Mouse (Mus musculus): ENCODE measurements at regions not wholly inside any gene's neighbourhood (a gene's known extent, or its start where the extent isn't known, plus 50 kb on each side); places are given as distances from the start of the nearest gene placed in this dataset.
"Not testable (repeated sequence)": the region's sequence is repeated elsewhere in the genome, so short reads cannot be mapped to it uniquely, and the experiment has no call there.

DNA sequence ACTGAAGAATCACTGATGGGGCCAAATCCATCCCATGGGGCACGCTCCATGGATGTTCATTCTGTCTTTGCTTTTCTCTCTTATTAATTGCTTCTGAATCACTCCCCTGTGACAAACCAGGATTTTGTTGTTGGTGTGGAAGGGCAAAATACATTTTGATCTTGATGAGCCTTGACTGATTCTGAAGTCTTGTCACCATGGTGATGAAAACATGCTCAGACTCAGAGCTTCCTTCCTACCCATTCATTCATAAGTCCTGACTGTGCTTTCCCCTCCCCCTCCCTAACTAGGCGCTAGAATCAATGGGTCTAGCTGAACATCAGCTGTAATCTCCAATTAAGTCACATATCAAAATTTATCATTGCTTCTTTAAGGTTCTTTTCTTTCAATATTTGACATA lies 84.2 kb upstream of the Pou1f1 start:
- DNase-seq (ENCODE audit: low spot score) (no peak), ATAC-seq (replicated peaks; ENCODE audit: low FRiP score, low read depth) (no peak)
- 80% methylated on average over 2 of the region's 2 CpGs for WGBS
- Histone ChIP-seq H3K9ac (ENCODE audit: low read depth, low read length) (no peak overlapping the region), H3K36me3 (ENCODE audit: insufficient read depth, low read length) (no peaks in the 10 kb centered on the region), H3K4me2 (ENCODE audit: low read length) (no peak overlapping the region), H3K4me3 (replicated peaks; ENCODE audit: low read depth, low read length) (no peak overlapping the region), H3K27me3 (ENCODE audit: insufficient read depth, low read length) (no peaks in the 10 kb centered on the region), H3K27ac (no peak overlapping the region), H3K4me1 (replicated peaks; ENCODE audit: insufficient read depth, low read length) (no peaks in the 10 kb centered on the region), H3K9me3 (replicated peaks; ENCODE audit: low read length) (no peaks in the 10 kb centered on the region)
- no peak for TF ChIP-seq CTCF (IDR thresholded peaks at IDR 0.05; ENCODE audit: low read depth)

DNA sequence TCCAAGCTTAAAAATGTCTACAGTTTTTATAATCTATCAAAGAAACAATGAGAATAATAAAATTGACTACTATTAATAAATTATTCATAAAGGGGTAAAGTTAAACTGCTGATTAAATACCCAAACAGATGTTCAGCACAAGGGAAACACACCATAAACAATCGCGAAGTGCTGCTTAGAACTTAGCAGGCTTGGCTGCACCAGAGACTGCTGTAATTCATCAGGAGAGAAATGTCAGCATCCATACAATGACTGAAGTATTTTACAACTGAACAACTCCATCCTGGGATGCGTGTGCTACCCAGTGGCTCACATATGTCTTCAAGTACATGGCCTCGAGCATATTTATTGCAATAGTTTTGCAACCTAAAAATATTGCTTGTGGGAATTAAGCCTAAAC lies 78.4 kb upstream of the Pou1f1 start:
- Histone ChIP-seq H3K4me2 (ENCODE audit: low read length) (no peak overlapping the region), H3K27ac (no peak overlapping the region), H3K9ac (ENCODE audit: low read depth, low read length) (no peak overlapping the region), H3K36me3 (ENCODE audit: insufficient read depth, low read length) (no peaks in the 10 kb centered on the region), H3K9me3 (replicated peaks; ENCODE audit: low read length) (no peaks in the 10 kb centered on the region), H3K4me1 (replicated peaks; ENCODE audit: insufficient read depth, low read length) (no peaks in the 10 kb centered on the region), H3K27me3 (ENCODE audit: insufficient read depth, low read length) (no peaks in the 10 kb centered on the region), H3K4me3 (replicated peaks; ENCODE audit: low read depth, low read length) (no peak overlapping the region)
- DNase-seq (ENCODE audit: low spot score) (no peak), ATAC-seq (replicated peaks; ENCODE audit: low FRiP score, low read depth) (no peak)
- TF ChIP-seq CTCF (IDR thresholded peaks at IDR 0.05; ENCODE audit: low read depth) = no peak
- WGBS = 42% methylated on average over 4 of the region's 4 CpGs

DNA sequence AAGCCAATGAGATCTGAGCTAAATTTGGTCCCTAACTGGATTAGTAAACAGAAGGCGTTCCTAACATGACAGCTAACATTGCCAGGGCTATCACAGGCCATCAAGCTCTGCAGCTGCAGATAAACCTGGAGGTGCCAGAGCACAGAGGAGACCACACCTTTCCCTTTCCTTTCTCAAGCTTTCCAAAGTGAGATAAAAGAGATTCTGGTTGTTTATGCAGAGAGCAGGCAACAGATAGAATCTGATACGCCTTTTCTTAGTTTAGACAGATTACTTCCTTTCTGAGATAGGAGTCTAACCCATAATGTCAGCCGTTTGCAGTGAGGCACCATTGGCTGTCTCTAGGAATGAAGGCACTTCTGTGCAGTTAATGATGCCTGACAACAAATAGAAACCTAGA lies 71.5 kb upstream of the Pou1f1 start:
- H3K36me3 ChIP-seq (ENCODE audit: insufficient read depth, low read length) = no peaks in the 10 kb centered on the region
- DNase-seq (ENCODE audit: low spot score) = peak; percentile 14
- no peak overlapping the region for H3K4me2 ChIP-seq (ENCODE audit: low read length)
- no peak for TF ChIP-seq CTCF (IDR thresholded peaks at IDR 0.05; ENCODE audit: low read depth)
- WGBS = 29% methylated on average over 3 of the region's 3 CpGs
- H3K4me3 ChIP-seq (replicated peaks; ENCODE audit: low read depth, low read length) = no peak overlapping the region
- H3K27me3 ChIP-seq (ENCODE audit: insufficient read depth, low read length) = no peaks in the 10 kb centered on the region
- ATAC-seq (replicated peaks; ENCODE audit: low FRiP score, low read depth) = no peak
- no peak overlapping the region for H3K27ac ChIP-seq
- no peaks in the 10 kb centered on the region for H3K4me1 ChIP-seq (replicated peaks; ENCODE audit: insufficient read depth, low read length)
- H3K9ac ChIP-seq (ENCODE audit: low read depth, low read length) = no peak overlapping the region
- H3K9me3 ChIP-seq (replicated peaks; ENCODE audit: low read length) = no peaks in the 10 kb centered on the region

DNA sequence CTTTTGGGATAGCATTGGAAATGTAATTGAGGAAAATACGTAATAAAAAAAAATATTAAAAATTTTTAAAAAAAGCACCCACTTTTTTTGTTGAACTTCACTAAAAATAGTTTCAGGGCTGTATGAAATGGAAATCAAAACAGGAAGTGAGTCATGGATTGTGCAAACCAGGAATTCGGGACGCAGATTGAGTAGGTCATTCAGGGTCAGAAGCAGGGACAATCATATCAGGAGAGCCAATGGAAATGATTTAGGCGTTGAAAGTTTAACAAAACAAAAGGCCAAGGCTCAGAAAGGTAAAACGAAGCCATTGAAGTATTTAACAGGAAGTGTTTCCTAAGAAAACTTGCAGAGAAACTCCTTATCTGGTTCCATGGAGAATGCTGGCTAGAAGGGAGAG lies 69.6 kb upstream of the Pou1f1 start:
- no peak overlapping the region for H3K4me3 ChIP-seq (replicated peaks; ENCODE audit: low read depth, low read length)
- ATAC-seq (replicated peaks; ENCODE audit: low FRiP score, low read depth) (no peak), DNase-seq (ENCODE audit: low spot score) (peak; percentile 12)
- no peaks in the 10 kb centered on the region for H3K36me3 ChIP-seq (ENCODE audit: insufficient read depth, low read length)
- H3K27me3 ChIP-seq (ENCODE audit: insufficient read depth, low read length) = no peaks in the 10 kb centered on the region
- WGBS = 58% methylated on average over 5 of the region's 5 CpGs
- H3K4me1 ChIP-seq (replicated peaks; ENCODE audit: insufficient read depth, low read length) = no peaks in the 10 kb centered on the region
- no peak overlapping the region for H3K9ac ChIP-seq (ENCODE audit: low read depth, low read length)
- H3K27ac ChIP-seq = no peak overlapping the region
- no peaks in the 10 kb centered on the region for H3K9me3 ChIP-seq (replicated peaks; ENCODE audit: low read length)
- no peak for TF ChIP-seq CTCF (IDR thresholded peaks at IDR 0.05; ENCODE audit: low read depth)
- no peak overlapping the region for H3K4me2 ChIP-seq (ENCODE audit: low read length)

DNA sequence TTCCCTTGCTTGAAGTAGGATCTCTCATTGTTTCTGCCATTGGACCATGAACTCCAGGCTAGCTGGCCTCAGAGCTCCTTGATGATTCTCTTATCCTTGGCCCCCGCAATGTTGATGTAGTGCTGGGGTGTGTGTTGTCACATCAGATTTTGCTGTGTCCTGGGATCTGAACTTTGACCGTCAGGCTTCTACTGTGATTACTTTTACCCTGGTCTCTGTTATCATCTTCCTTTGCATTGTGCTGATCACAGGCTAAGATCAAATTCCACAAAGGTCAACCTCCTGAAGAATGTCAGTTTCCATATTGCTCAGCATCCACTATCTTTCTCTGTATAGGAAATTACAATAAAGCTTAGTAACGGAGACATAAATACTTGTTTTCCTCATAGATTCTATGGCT lies 68.4 kb upstream of the Pou1f1 start:
- no peak for DNase-seq (ENCODE audit: low spot score)
- H3K27me3 ChIP-seq (ENCODE audit: insufficient read depth, low read length) = no peaks in the 10 kb centered on the region
- no peak for ATAC-seq (replicated peaks; ENCODE audit: low FRiP score, low read depth)
- H3K27ac ChIP-seq = no peak overlapping the region
- H3K9me3 ChIP-seq (replicated peaks; ENCODE audit: low read length) = no peaks in the 10 kb centered on the region
- TF ChIP-seq CTCF (IDR thresholded peaks at IDR 0.05; ENCODE audit: low read depth) = no peak
- H3K4me1 ChIP-seq (replicated peaks; ENCODE audit: insufficient read depth, low read length) = no peaks in the 10 kb centered on the region
- H3K36me3 ChIP-seq (ENCODE audit: insufficient read depth, low read length) = no peaks in the 10 kb centered on the region
- H3K4me3 ChIP-seq (replicated peaks; ENCODE audit: low read depth, low read length) = no peak overlapping the region
- no peak overlapping the region for H3K4me2 ChIP-seq (ENCODE audit: low read length)
- H3K9ac ChIP-seq (ENCODE audit: low read depth, low read length) = no peak overlapping the region
- 90% methylated on average over 3 of the region's 3 CpGs for WGBS

DNA sequence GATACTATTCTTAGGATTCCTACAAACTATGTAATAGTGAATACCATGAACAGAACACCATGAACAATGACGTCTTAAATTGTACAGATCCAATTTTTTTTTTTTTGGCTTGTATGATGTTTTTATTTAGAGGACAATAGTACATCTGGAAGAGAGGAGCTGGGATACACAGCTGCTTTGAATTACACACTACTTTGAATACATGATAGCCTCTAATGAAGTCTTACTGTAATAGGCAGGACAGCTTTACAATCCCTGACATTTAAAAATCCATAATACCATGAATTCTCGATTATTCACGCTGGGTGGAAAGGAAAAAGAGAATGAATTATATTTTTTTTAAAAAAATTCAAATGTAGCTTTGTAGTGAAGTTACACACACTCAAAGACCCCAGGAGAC lies 63.4 kb upstream of the Pou1f1 start:
- H3K36me3 ChIP-seq (ENCODE audit: insufficient read depth, low read length); H3K9me3 ChIP-seq (replicated peaks; ENCODE audit: low read length); H3K9ac ChIP-seq (ENCODE audit: low read depth, low read length); H3K27ac ChIP-seq; H3K27me3 ChIP-seq (ENCODE audit: insufficient read depth, low read length); H3K4me3 ChIP-seq (replicated peaks; ENCODE audit: low read depth, low read length); ATAC-seq (replicated peaks; ENCODE audit: low FRiP score, low read depth); H3K4me2 ChIP-seq (ENCODE audit: low read length); DNase-seq (ENCODE audit: low spot score); H3K4me1 ChIP-seq (replicated peaks; ENCODE audit: insufficient read depth, low read length): not testable (repeated sequence)
- WGBS = 57% methylated on average over 1 of the region's 3 CpGs

DNA sequence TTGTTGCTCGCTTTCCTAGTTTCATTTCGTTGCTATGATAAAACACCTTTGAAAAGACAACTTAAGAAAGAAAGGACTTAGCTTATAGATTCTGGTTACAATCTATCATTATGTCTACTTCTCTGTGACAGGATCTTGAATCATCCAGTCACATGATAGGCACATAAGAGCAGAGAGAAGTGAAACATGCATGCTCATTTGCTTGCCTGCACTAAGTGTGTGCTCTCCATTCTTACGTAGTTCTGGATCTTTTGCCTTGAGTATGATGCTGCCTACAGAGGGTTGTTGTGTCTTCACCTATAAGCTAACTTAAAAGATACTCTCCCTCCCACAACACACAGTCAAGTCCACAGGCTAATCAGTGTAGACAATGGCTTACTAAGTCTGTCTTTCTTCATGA lies 62.1 kb upstream of the Pou1f1 start:
- DNase-seq (ENCODE audit: low spot score) = no peak
- ATAC-seq (replicated peaks; ENCODE audit: low FRiP score, low read depth) = no peak
- H3K4me2 ChIP-seq (ENCODE audit: low read length) = no peak overlapping the region
- H3K4me3 ChIP-seq (replicated peaks; ENCODE audit: low read depth, low read length) = no peak overlapping the region
- H3K9ac ChIP-seq (ENCODE audit: low read depth, low read length) = no peak overlapping the region
- WGBS = 92% methylated on average over 3 of the region's 3 CpGs
- TF ChIP-seq CTCF (IDR thresholded peaks at IDR 0.05; ENCODE audit: low read depth) = no peak
- no peaks in the 10 kb centered on the region for H3K4me1 ChIP-seq (replicated peaks; ENCODE audit: insufficient read depth, low read length)
- no peak overlapping the region for H3K27ac ChIP-seq
- H3K27me3 ChIP-seq (ENCODE audit: insufficient read depth, low read length) = no peaks in the 10 kb centered on the region
- no peaks in the 10 kb centered on the region for H3K36me3 ChIP-seq (ENCODE audit: insufficient read depth, low read length)
- no peaks in the 10 kb centered on the region for H3K9me3 ChIP-seq (replicated peaks; ENCODE audit: low read length)

All from kidney, postnatal 0 days (tissue).